Mouse (Mus musculus) forebrain, embryonic 10.5 days (tissue): ENCODE measurements around the gene Gm49388. TPM values are rescaled to one million over a fixed set of nuclear protein-coding genes. Genes with fewer than 3 reads are reported as not detected.

ENCODE experiments used
- DNase-seq: peaks from one replicate; pipeline ENCODE4 v3.0.0-alpha.2; 2017; ENCODE audit warnings: low spot score; ENCODE audit errors: extremely low spot score
- H3K27ac ChIP-seq: fragments of 300-500 bp; sonication (generic); 2 replicates; pipeline ENCODE4 v1.5.1; 2016; ENCODE audit warnings: mild to moderate bottlenecking
- H3K27me3 ChIP-seq: fragments of 300-500 bp; sonication (generic); 2 replicates; pipeline ENCODE4 v1.6.1; 2016; ENCODE audit warnings: mild to moderate bottlenecking; ENCODE audit not compliant: poor library complexity, severe bottlenecking
- H3K36me3 ChIP-seq: fragments of 300-500 bp; sonication (generic); replicated peaks from 2 replicates; pipeline ENCODE4 v1.6.1; 2016; ENCODE audit warnings: mild to moderate bottlenecking, moderate library complexity
- H3K4me1 ChIP-seq: fragments of 300-500 bp; sonication (generic); 2 replicates; pipeline ENCODE4 v1.6.1; 2016
- H3K4me3 ChIP-seq: fragments of 300-500 bp; sonication (generic); 2 replicates; pipeline ENCODE4 v1.5.1; 2016; ENCODE audit warnings: mild to moderate bottlenecking, moderate library complexity
- H3K9me3 ChIP-seq: fragments of 300-500 bp; sonication (generic); 2 replicates; pipeline ENCODE4 v1.6.1; 2016; ENCODE audit warnings: mild to moderate bottlenecking, moderate library complexity
- WGBS: fragments of 180-500 bp; shearing (Covaris S2); methylation state at CpG from one replicate; pipeline ENCODE4 v1.1.7; 2016; 5-methylcytosine and 5-hydroxymethylcytosine counted together
- polyA plus RNA-seq: library from polyadenylated mRNA; unstranded; fragments of >200 nt; fragmentation: Nextera tagmentation; extraction: Ambion mirVana; gene quantifications from 2 replicates; pipeline ENCODE4 v1.2.1, GENCODE M21; 2016

Gm49388 gene
- polyA plus RNA-seq, 1 experiment from 2014 or later, result not detected

DNA sequence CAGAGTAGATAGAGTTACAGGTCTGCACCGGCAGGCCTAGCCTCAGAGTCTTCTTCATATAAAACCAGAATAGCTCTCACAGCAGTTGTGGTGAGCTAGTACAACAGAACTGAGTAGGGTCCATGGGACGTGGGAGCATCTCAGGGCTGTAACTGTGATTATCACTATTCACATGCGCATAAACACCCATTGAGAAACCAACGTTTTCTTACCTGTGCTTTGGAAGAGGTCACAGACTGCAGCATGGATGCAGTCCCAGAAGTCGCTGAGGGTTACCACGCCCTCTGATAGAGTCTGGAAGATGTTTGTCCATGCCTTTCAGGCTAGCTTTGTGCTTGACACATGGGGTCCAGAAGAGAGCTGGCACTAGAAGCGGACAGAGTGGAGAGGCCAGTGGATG is 31.7 kb upstream of the Gm49388 start:
- Histone ChIP-seq H3K36me3 (peaks cover 100% of the 10 kb centered on the region), H3K9me3 (no peaks in the 10 kb centered on the region), H3K4me3 (no peak overlapping the region), H3K27ac (no peak overlapping the region), H3K4me1 (0 out of 2 replicates have a peak, but pooled peaks cover 3% of the 10 kb centered on the region), H3K27me3 (no peaks in the 10 kb centered on the region)
- DNase-seq, result no peak
- 91% methylated on average over 7 of the region's 7 CpGs for WGBS

DNA sequence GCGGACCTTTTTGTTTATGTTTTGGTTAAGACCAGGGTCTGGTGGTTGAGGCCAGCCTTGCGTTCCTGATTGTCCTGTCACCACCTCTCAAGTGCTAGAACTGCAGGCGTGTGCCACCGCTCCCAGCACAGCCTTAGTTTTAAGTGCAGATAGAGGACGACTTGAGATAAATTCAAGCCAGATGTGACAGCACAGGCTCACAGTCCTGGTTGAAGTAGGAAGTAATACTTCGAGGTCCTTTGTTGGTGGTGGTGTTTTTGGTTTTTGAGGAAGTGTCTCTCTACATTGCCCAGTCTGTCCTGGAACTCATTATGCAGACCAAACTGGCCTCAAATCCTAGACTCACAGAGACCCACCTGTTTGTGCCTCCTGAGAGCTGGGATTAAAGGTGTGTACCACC is 25.7 kb upstream of the Gm49388 start:
- Histone ChIP-seq H3K4me1 (0 out of 2 replicates have a peak, but pooled peaks cover 3% of the 10 kb centered on the region), H3K9me3 (no peaks in the 10 kb centered on the region), H3K27ac (no peak overlapping the region), H3K27me3 (no peaks in the 10 kb centered on the region), H3K36me3 (peaks cover 99% of the 10 kb centered on the region), H3K4me3 (no peak overlapping the region)
- DNase-seq, result no peak
- WGBS, result 64% methylated on average over 6 of the region's 6 CpGs

DNA sequence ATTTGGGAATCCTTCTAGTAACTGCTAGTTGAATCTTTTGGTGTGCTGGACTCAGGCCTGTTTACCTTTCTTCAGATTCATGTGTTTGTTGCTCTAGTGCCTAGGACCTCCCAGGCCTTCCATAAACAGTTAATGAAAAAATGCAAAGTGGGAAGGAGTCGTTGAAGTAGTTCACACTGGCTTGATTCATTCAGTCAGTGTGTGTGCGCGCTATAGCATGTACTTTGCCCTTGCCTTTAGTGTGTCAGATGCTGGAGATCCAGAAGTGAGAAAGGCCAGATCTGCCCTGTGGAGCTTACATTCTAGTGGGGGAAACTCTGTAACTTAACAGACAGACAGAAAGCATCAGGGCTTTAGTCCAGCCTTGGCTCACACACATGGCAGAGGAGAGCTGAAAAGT is 24.9 kb upstream of the Gm49388 start:
- H3K4me3 ChIP-seq, result 0 out of 2 replicates have a peak overlapping the region, but pooled peaks have one; percentile 5
- no peaks in the 10 kb centered on the region for H3K9me3 ChIP-seq
- H3K27ac ChIP-seq, result no peak overlapping the region
- H3K27me3 ChIP-seq, result no peaks in the 10 kb centered on the region
- 0 out of 2 replicates have a peak, but pooled peaks cover 3% of the 10 kb centered on the region for H3K4me1 ChIP-seq
- no peak for DNase-seq
- peaks cover 99% of the 10 kb centered on the region for H3K36me3 ChIP-seq
- WGBS, result 99% methylated on average over 3 of the region's 3 CpGs

DNA sequence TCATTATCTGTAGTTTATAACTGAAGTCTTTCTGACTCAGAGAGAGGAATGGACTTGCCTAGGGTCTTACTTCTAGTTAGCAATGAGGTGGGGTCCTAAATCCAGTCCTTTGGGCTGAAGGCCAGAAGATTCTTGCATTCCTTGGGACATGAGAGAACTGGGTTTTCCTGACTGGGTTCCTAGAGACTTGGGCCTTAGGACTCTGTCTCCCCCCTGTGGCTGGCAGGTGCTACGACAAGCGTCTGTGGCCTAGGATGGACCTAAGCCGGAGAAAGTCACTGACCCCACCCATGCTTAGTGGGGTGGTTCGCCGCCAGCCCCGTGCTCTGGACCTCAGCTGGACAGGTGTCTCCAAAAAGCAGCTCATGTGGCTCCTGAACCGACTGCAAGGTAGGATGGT is 24.4 kb upstream of the Gm49388 start:
- 58% methylated on average over 7 of the region's 7 CpGs for WGBS
- no peak overlapping the region for H3K27ac ChIP-seq
- H3K4me3 ChIP-seq, result no peak overlapping the region
- H3K27me3 ChIP-seq, result no peaks in the 10 kb centered on the region
- 0 out of 2 replicates have a peak, but pooled peaks cover 3% of the 10 kb centered on the region for H3K4me1 ChIP-seq
- no peaks in the 10 kb centered on the region for H3K9me3 ChIP-seq
- peaks cover 99% of the 10 kb centered on the region for H3K36me3 ChIP-seq
- DNase-seq, result peak; percentile 59

DNA sequence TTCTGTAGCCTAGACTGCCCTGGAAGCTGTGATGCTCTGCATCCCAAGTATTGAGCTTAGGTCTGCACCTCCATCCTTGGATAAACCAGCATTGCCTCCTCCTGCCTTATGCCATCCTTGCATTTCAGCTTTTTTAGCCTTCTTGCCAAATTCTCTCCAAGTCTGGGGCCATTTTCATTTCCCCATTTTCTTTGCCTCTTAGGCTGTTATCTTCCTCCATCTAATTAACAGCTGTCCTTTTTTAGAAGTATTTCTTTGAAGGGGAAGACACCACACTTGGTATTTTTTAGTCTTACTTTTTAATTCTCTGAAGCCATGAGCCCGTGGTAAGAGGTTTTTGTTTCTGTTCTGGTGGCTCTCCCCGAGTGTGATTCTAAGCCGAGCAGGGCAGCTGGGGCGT is 21.8 kb upstream of the Gm49388 start:
- Histone ChIP-seq H3K36me3 (peaks cover 99% of the 10 kb centered on the region), H3K4me3 (no peak overlapping the region), H3K9me3 (no peaks in the 10 kb centered on the region), H3K27me3 (no peaks in the 10 kb centered on the region), H3K27ac (no peak overlapping the region), H3K4me1 (peaks cover 16% of the 10 kb centered on the region)
- 94% methylated on average over 4 of the region's 4 CpGs for WGBS
- no peak for DNase-seq

DNA sequence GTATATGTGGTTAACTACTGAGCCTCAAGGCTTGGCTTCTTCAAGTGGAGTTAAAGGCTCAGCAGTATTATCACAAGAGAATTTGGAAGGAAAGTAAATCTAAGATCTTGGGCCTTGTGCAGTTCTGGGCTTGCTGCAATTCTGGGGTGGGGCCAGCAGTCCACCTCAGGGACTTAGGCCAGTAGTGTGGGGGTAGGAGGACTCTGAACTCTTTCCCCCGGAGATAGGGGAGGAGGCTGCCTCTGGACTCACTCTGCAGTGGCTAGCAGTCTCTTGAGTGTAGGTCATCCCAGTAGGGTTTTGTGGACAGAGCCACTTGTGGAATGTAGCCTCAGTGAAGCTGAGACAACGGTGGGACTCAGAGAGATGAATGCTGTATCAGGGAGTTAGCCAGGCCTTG is 19.7 kb upstream of the Gm49388 start:
- no peak overlapping the region for H3K4me3 ChIP-seq
- H3K9me3 ChIP-seq, result no peaks in the 10 kb centered on the region
- no peaks in the 10 kb centered on the region for H3K27me3 ChIP-seq
- peaks cover 34% of the 10 kb centered on the region for H3K4me1 ChIP-seq
- H3K27ac ChIP-seq, result no peak overlapping the region
- peaks cover 79% of the 10 kb centered on the region for H3K36me3 ChIP-seq
- WGBS, result 90% methylated on average over 2 of the region's 2 CpGs
- DNase-seq, result no peak

DNA sequence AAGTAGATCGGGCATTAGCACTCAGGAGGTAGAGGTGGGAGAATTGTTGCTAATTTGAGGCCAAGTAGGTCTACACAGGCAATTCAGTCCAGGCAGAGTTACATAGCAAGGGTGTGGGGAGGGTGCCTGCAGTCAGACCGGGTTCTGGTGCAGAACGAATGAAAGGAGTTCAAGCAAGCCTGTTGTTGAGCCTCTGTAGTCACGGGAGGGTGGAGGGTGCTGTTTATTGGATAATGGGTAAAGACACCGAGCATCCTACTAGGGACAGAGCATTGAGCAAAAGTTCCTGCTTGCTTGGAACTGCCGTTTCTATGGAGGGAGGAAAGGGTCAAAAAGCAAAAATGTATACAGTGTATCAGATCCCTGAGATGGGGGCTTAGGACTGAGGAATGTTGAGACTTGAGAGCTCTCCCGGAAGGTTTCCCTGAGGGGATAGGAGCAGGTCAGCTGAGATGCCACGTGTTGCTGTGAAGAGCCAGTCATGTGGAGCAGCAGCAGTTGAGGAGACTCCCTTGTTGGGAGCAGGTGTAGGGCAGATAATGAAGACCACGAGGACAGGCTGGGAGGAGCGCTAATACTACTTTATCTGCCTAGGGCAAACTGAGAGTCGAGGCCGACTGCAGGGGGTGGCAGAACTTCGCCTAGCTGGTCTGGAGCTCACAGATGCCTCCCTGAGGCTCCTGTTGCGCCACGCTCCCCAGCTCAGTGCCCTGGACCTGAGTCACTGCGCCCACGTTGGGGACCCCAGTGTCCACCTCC is 18.4 kb upstream of the Gm49388 start:
- no peak for DNase-seq
- Histone ChIP-seq H3K27me3 (no peaks in the 10 kb centered on the region), H3K4me1 (peaks cover 41% of the 10 kb centered on the region), H3K4me3 (peak overlapping the region; percentile 65; the same call in 1 of the 2 replicates), H3K36me3 (peaks cover 66% of the 10 kb centered on the region), H3K9me3 (no peaks in the 10 kb centered on the region), H3K27ac (0 out of 2 replicates have a peak overlapping the region, but pooled peaks have one; percentile 90)
- 82% methylated on average over 17 of the region's 17 CpGs for WGBS

DNA sequence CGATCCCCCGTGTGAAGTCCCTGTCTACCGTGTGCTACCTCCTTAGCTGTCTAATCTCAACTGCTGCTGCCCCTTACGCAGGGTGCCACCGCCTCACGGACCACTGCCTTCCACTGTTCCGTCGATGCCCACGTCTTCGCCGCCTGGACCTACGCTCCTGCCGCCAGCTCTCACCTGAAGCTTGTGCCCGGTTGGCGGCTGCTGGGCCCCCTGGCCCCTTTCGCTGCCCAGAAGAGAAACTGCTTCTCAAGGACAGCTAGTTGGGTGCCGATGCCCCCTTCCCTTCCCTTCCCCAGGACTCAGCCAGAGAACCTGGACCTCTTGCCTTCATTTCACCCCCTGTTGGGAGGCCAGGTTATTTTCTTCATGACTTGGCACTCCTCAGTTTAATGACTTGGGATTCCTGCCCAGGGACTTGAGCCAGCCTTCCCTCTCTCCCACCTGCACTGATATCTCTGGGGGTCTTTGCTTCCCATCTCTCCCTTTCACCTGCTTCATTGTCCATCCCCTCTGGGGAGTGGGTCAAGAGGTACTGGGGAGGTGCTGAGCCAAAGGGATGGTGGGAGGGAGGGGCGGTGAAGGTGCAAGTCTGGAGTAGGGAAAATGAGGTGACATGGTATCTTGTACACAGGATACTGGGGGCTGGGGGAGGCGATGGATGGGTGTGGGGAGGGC is 17.6 kb upstream of the Gm49388 start:
- Histone ChIP-seq H3K4me1 (peaks cover 41% of the 10 kb centered on the region), H3K36me3 (peaks cover 59% of the 10 kb centered on the region), H3K27ac (peak overlapping the region; percentile 90), H3K4me3 (peak overlapping the region; percentile 65), H3K9me3 (no peaks in the 10 kb centered on the region), H3K27me3 (no peaks in the 10 kb centered on the region)
- DNase-seq, result no peak
- 92% methylated on average over 19 of the region's 19 CpGs for WGBS

DNA sequence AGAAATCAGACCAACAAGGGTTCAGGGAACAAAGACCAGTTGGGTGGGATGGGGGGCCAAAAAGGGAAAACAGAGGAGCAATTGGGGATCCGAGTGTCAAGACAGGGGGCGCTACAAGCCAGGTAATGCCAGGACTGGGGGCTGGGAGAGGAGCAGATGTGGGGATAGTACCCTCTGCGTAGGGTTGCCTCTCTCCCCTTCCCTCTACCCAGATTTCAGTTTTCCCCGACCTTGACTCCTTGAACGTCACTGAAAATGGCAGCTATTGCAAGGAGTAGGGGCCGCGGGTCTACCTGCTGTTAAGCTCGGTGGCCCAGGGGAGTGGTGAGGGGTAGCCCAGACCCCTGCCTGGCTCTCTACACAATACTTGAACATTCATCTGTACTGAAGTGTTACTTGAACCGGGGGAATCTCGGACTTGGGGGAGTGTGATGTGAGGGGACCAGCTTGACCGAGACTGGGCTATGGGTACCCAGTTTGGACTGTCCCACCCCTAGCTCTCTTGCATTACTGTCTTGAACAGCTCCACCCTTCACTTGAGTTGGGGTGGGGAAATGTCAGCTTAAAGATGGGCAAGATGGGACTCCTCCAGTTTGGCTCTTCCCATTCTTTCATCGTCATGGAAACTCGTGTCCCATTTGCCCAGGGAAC is 16.9 kb upstream of the Gm49388 start:
- WGBS, result 45% methylated on average over 13 of the region's 13 CpGs
- Histone ChIP-seq H3K27me3 (no peaks in the 10 kb centered on the region), H3K36me3 (peaks cover 53% of the 10 kb centered on the region), H3K4me3 (peak overlapping the region; percentile 65), H3K9me3 (no peaks in the 10 kb centered on the region), H3K4me1 (peaks cover 41% of the 10 kb centered on the region), H3K27ac (peak overlapping the region; percentile 90)
- DNase-seq, result no peak

DNA sequence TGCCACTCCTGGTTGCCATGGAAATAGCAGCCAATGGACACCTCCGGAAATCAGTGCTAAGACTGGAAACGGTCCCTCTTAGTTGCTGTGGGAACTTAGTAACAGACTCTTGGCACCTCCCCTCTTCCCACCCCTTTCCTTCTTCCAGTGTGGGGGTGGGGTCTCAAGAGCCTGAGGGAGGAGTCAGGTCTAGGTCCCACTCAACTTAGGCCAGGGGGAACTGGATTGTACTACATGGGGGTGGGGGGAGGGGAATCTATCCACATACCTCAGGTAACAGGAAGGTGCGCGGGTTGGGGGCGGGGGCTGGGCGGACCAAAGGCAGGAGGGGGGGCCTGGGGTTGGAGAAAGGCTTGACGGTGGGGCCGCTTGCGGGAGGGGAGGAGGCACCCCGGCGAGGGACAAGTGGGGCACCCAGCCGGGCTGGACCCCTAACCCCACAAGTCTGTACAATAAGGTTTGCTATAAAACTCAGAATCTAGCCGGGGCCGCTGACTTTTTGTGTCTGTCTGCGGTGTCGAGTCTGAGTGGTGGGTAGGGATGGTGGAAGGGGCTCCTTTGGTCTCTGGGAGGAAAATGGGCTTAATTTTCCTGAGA is 16.3 kb upstream of the Gm49388 start:
- peak overlapping the region; percentile 90 for H3K27ac ChIP-seq
- peak overlapping the region; percentile 65 for H3K4me3 ChIP-seq
- no peaks in the 10 kb centered on the region for H3K9me3 ChIP-seq
- peaks cover 47% of the 10 kb centered on the region for H3K36me3 ChIP-seq
- H3K4me1 ChIP-seq, result peaks cover 41% of the 10 kb centered on the region
- H3K27me3 ChIP-seq, result no peaks in the 10 kb centered on the region
- 2% methylated on average over 15 of the region's 16 CpGs for WGBS
- DNase-seq, result peak; percentile 89

DNA sequence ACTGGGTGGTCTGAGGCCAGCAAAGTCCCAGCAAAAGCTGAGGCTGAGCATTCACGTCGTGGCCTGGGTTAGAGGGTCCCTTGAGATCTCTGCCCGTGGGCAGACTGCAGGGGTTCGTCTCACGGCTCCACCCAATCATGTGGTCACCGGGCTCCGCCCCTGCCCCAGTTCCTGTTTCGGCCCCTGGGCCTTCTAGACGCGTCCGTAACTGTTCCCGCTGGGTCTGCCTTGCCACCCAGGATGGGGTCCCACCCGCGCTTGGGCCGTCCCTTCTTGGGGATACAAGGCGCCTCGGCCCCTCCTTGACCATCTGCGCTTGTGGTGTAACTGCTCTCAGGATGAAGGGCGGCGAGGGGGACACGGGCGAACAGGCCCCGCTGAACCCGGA is 15.8 kb upstream of the Gm49388 start, which contains the start of gene Orai3:
TSS of gene Orai3 (plus strand) at position 165 of the 388 bp plus-strand sequence.
- no peaks in the 10 kb centered on the region for H3K27me3 ChIP-seq
- peaks cover 42% of the 10 kb centered on the region for H3K36me3 ChIP-seq
- peak within 1 kb of the TSS; percentile 90 for H3K27ac ChIP-seq
- peaks cover 41% of the 10 kb centered on the region for H3K4me1 ChIP-seq
- no peaks in the 10 kb centered on the region for H3K9me3 ChIP-seq
- peak within 1 kb of the TSS; percentile 65 for H3K4me3 ChIP-seq
- under 1% methylated on average over 24 of the region's 24 CpGs for WGBS
- DNase-seq, result peak; percentile 77

DNA sequence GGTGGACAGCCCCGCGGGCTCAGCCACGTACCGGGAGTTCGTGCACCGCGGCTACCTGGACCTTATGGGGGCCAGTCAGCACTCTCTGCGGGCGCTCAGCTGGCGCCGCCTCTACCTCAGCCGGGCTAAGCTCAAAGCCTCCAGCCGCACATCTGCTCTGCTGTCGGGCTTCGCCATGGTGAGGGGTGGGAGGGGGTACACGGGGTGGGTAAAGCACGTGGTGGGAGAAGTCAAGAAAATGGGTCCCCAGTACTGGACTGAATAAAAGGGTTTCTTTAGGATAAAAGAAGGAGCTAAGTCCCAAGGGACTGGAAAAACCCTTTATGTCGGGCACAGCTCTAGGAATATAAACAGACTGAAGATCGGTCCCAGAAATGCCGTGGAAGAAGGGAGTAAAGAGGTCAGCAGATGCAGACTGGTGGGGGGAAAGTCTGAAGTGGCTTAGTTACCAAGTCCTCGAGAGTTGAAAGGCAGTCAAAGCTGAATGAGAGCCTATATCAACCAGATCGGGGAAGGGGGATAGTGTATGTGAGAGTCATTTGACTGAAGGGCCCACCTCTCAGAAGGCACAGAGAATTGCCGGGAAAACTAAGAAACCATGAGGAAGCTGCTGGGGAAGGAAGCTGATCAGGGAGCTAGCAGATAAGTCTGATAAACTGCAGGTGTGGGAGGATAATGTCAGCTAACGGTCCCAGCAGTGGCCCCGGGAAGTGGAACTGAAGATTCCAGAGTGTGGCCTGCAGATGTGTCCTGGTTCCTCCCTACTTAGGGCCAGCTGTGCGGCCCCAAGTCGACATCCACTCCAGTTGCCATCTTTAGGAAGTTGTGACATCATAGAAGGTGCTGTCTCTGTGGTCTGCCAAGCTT is 15.1 kb upstream of the Gm49388 start:
- WGBS, result 8% methylated on average over 27 of the region's 27 CpGs
- DNase-seq, result no peak
- Histone ChIP-seq H3K9me3 (no peaks in the 10 kb centered on the region), H3K27ac (peak overlapping the region; percentile 90), H3K4me1 (peaks cover 41% of the 10 kb centered on the region), H3K27me3 (no peaks in the 10 kb centered on the region), H3K36me3 (peaks cover 35% of the 10 kb centered on the region), H3K4me3 (peak overlapping the region; percentile 65)
